Mouse (Mus musculus) CD4-positive helper T cell, adult 2 months (primary cell): ENCODE measurements around the gene Sox30.

Source experiments
- DNase-seq: peaks from one replicate; pipeline ENCODE4 v3.0.0-alpha.2; 2012; ENCODE audit warnings: low read depth, missing footprints, low spot score

The Sox30 gene

DNA sequence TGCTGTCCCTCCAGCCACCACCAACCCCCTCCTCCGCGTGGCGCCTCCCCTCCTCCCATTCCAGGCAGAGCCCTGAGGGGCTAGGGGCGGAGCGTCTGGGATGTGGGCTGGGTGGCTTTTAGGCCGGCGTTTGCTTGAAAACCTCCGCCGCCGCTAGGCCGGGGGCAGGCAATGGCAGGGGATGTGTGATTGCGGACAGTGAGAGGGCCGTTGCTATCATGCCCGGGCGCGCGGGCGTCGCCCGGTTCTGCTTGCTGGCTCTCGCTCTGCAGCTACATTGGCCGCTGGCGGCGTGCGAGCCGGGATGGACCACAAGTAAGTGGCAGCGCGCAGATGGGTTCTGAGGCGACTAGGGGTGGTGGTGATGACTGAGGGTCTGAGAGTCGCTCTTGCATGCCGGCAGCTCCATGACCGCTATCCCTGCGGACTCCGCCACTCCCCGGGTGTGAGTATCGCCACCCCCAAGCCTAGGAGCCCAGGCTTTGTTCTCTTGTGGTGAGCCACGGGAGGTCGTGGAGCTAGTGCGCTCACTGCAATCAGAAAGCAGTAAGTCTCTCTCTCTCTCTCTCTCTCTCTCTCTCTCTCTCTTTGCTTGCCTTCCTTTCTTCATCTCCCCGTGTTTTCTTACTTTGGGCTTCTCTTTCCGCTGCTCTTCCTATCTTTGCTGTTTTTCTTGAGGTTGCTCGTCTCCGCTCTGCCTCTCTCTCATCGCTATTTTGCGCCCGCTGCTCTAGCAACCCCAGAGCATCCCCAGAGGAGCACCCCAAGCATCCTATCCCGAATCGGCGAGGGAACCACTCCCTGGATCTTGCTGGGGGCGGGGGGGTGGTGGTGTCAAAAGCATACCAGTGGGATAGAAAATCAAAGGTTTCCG, 76.0 kb downstream of the Sox30 start, which contains the start of gene Adam19:
TSS of gene Adam19 (plus strand) at position 97 of the 874 bp plus-strand sequence.
- peak; percentile 66 for DNase-seq

DNA sequence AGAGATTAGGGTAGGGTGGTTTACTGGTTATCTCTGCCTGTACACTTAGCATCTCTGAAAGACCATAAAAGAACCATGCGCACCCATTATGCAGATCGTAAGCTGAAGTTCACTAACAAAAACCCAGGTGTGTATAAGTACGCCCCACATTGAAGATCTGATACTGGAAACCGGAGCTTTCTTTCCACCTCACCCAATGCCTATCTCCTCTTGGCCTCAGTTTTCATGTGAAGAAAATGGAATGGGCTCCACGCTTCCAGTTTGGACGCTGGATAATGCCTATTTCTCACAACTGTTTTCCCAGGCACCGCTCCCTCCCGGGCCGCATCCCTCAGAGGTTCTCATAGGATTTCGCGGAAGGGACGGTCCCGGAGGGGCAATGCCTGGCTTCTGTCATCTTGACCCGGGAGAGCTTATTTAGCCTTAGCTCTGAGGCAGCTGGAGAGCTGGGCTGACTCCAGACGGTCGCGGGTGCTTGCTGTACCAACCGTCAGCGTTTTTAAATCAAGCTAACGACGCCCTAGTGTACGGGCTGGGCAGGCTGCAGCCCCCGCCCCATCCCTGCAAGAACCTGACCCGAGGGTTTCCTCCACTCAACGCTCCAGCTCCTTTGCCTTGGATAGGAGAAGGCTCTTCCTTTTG, 76.8 kb downstream of the Sox30 start:
- peak; percentile 47 for DNase-seq

DNA sequence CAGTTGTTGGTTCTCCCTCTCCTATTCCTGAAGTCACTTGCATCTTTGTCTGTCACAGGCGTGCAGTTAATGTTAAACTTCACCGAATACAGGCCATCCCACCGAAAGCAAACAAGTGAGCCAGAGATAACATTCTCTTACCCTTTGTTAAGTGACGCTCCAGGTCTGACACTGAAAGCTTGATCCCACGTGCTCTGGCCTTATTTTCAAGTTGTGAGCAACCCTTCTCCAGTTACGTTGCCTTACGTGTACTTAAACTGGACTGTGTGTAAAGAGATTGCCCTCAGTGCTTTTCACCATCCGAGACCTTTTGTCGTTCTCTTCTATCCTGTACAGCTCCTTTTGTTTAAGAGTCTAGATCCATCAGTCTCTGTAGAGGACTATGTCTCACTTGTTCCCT, 77.9 kb downstream of the Sox30 start:
- DNase-seq: no peak

DNA sequence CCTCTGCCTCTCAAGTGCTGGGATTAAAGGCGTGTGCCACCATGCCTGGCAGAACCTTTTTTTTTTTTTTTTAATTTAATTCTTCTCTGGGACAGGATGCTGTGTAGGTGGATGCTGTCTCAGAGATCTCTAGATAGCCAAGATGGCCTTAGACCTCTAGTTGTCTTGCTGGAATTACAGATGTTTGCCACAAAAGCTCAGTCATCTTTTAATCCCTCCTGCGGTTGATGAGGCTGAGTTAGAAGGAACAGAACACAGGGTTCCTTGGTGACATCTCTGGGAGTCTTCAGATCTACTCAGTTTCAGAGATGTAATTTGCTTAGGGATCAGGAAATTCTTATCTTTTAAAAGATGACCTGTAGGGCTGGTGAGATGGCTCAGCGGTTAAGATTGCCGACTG, 78.8 kb downstream of the Sox30 start:
- DNase-seq: peak; percentile 33

DNA sequence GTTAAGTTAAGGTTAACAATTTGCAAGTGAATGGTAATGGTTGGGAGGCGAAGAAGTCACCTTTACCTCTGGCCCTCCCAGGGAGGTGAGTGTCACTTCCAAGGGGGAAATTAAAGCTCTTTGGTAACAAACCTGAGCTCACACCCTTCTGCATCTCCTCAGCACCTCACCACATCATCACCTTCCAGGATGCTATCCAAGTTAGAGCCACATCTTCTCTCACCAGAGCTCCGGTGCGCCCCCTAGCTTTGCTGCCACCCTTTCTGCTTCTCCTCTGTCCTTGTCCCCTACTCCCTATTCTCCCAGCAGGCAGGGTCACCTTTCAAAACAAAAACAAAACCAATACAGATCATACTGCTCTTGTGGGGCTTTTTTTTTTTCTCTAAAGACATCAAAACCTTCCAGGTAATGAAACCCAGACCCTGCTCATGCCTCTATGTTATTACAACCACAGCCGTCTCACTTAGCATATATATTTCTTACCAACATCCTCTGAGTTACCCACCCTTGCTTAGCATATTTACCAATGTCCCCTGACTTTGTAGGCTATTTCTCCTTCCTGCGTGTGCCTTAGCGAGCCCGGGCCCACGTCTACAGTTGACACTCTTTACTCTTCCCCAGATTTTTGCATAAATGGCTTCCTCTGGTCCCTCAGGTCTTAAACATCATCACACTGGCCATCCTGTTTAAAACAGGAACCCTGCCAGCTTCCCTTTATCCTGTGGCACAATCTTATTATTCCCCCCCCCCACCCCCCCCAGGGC, 80.0 kb downstream of the Sox30 start:
- no peak for DNase-seq

DNA sequence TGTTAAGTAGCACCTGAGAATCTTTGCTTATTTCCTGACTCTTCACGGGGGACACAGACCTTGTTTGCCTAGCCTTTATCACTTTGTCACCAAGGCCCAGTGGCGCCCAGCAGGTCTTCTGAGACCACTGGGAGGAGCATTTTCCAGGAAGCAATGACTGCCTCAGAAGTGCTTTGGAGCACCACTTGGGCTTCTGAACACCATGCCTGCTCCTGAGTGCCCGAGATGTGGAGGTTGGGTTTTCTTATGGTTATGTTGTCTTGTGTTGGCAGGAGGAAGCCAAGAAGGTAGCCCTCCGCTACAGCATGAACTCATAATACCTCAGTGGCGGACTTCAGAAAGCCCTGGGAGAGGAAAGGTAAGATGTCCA, 80.5 kb downstream of the Sox30 start:
- DNase-seq: no peak

DNA sequence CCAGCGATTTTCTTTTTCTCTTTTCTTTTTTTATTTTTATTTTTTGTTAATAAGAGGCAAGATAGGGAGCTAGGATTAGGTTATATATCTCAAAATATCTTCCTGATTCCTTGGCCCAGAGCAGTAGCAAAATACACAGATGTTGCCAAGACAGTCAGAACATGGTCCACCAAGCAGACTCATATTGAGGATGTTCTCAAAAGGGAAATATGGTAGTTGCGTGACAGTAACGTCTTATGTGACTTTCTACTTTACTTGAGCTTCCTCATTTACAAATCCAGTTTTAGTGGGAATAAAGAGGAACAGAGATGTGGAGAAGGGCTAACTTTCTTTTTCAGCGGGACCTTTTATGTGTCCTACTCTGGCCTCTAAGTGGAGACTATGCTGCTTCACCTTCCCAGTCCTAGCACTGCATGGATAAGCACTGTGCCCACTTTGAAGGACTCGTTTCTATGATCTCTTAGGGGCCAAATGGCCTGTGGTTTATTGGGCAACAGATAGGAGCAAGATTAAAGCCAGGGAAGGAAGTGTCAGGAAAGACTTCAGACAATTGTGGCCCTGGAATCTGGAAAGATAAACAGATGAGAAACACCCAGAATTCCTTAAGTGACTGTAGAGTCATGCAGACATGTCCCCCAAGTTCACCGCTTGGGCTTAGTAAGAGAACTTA, 81.8 kb downstream of the Sox30 start:
- DNase-seq: no peak

DNA sequence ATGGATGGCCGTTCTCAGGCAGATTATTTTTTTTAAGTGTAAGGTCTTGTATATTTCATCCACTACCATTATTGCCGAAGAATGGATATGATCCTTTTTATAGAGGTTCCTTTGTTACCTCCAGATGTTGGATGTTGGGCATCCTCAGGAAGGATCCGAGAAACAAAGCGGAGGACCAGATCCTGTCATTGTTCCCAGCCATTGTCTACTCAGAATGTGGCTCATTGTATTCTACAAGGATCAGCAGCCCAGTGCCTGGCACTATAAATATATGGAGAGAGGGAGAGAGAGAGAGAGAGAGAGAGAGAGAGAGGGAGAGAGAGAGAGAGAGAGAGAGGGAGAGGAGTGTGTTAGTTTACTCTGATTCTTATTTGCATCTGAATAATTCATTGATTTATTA, 82.5 kb downstream of the Sox30 start:
- no peak for DNase-seq

DNA sequence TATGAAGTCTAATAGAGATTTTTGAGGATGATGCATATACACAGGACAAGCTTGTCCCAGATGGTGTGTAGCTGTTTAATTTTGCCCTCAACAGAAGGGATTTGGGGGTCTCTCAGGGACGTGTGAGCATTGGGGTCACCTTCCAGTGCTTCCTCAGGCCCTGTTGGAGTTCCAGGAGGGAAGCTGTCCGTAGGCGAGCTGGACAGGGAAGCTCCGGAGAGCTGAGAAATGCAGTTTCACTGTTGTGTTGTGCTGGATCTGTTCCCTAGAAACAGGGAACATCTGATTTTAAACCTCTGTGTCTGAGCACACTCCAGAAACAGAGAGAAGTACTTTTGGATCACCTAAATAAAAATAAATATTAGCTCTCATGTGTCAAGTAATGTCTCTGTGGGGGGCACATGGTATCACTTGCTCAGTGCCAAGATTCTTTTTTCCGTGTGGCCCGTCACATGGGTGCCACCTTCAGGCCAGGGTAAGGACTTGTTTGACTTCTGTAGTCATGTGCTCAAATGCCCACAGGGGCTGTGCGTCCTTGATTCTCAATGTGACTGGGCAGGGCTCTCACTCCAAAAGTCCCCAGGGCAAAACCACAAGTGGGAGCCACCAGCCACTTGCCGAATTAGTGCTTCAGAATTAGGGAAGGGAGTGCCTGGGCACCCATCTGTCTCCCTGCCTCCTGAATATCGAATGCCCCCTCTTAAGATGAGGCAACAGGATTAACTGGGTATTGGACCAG, 83.1 kb downstream of the Sox30 start:
- no peak for DNase-seq

DNA sequence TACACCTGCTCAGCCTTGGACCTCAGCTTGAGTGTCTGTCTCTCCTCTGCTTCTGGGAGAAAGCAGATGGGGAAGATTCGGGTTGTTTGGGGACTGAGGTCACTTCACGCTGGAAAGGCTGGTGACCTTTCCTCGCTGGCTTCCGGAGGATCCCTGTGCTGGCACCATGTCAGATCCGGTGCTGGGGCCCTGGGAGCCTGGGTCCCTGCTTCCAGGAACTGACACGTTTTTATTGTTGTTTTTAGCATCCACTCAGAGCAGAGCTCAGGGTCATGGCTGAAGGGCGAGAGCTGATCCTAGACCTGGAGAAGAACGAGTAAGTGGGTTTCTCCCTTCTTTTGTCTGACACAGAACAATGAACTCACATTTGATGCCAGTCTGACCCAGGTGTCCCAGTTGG, 84.7 kb downstream of the Sox30 start:
- DNase-seq: no peak

DNA sequence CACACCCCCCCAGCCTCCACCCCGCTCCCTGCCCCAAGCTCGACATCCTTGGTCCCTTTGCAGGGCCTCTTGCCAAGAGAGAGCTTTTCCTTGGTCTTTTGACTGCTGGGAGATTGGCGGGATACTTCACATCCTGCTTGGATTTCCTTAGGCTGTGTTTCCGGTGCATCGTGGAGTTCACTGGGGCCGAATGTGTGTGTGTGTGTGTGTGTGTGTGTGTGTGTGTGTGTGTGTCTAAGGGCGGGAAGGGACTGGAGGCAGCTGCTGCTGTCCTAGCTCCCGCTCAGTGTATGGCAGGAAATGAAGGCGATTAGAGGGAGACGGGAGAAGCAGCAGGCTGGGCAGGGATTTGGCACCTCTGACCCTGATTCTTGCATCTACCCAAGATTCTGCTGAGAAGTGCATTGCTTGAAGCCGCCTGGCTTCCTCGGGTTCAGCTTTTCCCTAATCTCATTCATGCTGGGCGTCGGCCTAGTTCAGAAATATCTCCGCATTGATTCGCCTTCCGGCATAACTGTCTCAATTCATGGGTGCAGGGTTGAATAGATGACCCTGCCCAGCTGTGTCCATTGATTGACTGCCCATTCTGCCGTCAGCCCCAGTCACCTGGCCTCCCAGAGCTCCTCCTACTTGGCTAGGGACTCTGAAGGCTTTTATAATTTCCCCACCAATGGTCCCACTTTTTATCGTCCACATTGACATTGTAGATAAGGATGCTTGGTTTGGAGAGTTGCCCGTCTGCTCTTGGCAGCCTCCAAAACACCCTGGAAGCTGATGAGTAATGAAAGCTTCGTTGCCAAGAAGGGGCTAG, 85.3 kb downstream of the Sox30 start:
- DNase-seq: no peak
